Mouse (Mus musculus) kidney, postnatal 4 days (tissue): ENCODE measurements at regions not wholly inside any gene's neighbourhood (a gene's known extent, or its start where the extent isn't known, plus 50 kb on each side); places are given as distances from the start of the nearest gene placed in this dataset.
A peak's percentile ranks its signal among the peaks of the same experiment; 100 is the strongest.
"Not testable (repeated sequence)": the region's sequence is repeated elsewhere in the genome, so short reads cannot be mapped to it uniquely, and the experiment has no call there.

Experiments used
- DNase-seq, 2 experiments: peaks; one replicate each; pipeline ENCODE4 v3.0.0; 2021; ENCODE audit warnings: mixed read lengths in 2 of 2

GRCm38 (mm10) chr10:118052042-118052441, 89.6 kb upstream of the Mdm1 start:
- DNase-seq = no peak

GRCm38 (mm10) chr10:118052477-118052876, 89.1 kb upstream of the Mdm1 start:
- no peak for DNase-seq

- DNase-seq = no peak
These were observed 88.6 kb upstream of the Mdm1 start for GRCm38 (mm10) chr10:118053037-118053436.

GRCm38 (mm10) chr10:118056789-118057271, 84.8 kb upstream of the Mdm1 start:
- DNase-seq = peak in 1 of 2 experiments; percentile 10

DNA sequence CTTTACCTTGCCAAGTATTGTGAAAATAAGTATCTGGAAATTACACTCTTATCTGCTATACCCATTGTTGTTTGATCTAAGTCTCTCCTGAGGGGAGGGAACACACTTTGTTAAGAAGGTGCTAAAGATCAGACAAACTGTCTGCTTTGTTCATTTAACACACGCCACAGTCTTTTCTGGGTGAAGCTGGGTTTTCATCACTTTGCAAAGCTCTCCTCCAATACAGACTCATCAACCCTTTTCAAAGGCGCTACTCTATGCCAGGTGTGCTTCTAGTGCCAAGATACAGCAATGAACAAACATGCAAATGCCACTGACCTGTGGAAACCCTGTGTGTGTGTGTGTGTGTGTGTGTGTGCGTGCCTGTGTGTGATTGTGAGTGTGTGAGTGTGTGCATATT, 84.1 kb upstream of the Mdm1 start:
- DNase-seq = no peak

DNA sequence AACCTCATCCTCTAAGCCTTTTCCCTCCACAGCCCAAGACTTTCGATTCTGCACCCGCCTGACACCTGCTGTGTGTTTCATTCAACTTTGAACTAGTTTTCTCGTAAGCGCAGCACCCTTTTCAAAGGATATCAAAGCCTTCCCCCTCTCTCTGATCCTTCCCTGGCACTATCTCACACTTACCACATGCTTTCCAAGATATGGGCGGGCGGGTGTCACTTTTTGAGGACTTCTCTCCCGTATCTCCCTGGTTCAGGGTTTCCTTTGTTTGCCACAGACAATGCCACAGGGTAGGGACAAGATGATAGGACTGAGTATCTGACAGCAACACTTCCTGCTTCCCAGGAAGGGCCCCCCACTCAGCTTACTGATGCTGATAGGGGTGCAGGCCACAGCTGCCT, 76.8 kb upstream of the Mdm1 start:
- no peak for DNase-seq

- DNase-seq = not testable (repeated sequence)
These were observed 65.3 kb upstream of the Mdm1 start for GRCm38 (mm10) chr10:118076341-118076740.

DNA sequence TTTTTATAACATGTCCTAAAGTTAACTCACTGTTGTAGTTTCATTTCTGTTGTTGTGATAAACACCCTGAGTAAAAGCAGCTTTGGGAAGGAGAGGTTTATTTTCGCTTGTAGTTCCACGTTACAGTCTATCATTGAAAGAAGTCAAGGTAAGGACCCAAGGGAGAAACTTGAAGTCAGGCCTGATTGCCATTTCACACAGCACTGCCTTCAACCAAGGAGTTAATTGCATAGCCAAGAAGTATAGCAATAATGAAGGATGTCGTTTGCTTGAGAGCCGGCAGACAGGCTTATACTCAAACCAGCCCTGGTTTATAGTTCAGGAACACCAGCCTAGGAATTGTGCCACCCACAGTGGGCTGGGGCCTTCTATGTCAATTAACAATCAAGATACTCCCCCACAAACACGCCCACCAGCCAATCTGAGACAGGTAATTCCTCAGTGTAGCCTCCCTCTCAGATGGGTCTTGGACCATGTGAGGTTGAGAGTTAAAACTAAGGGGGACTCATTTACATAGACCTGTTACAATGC, 59.9 kb upstream of the Mdm1 start:
- DNase-seq = no peak

DNA sequence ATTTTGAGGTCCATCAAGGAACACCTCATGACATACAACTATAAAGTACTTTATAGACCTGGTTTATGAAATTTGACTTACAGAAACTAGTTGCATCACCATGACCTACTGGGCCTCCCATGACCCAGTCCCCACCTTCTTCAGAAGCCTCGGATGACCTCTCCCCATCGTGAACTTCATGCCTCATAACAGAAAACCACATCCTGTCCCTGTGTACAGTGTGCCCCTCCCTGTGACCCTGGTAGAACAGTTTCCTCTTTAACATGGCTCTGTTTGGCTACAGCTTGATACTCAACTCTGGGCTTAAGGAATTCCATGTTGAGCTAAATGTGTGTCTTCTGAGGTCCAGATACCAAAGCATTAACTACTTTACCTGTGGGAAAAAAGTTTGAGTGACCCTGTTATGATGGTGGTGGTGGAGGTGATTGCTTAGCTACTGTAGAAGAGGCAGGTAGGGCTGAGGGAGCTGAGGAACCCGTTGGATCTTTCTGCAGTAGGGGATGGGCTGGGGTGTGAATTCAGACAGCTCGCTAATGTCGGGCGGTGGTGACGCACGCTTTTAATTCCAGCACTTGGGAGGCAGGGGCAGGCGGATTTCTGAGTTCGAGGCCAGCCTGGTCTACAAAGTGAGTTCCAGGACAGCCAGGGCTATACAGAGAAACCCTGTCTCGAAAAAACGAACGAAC, 58.4 kb upstream of the Mdm1 start:
- DNase-seq = no peak

DNA sequence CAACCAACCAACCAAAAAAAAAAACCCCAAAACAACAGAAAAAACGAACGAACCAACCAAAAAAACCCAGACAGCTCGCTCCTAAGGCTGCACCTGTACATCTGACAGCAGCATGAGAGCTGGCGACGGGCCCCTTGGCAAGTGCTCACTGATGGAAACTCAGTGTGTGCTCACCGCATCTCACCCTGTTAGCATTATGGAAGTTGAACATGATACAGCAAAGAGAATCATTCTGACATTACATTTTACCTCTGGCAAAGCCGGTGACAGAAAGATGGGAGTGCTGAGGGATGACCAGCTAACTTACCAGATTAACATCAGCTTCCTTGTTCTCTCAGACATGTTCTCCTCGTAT, 57.9 kb upstream of the Mdm1 start:
- DNase-seq = no peak

DNA sequence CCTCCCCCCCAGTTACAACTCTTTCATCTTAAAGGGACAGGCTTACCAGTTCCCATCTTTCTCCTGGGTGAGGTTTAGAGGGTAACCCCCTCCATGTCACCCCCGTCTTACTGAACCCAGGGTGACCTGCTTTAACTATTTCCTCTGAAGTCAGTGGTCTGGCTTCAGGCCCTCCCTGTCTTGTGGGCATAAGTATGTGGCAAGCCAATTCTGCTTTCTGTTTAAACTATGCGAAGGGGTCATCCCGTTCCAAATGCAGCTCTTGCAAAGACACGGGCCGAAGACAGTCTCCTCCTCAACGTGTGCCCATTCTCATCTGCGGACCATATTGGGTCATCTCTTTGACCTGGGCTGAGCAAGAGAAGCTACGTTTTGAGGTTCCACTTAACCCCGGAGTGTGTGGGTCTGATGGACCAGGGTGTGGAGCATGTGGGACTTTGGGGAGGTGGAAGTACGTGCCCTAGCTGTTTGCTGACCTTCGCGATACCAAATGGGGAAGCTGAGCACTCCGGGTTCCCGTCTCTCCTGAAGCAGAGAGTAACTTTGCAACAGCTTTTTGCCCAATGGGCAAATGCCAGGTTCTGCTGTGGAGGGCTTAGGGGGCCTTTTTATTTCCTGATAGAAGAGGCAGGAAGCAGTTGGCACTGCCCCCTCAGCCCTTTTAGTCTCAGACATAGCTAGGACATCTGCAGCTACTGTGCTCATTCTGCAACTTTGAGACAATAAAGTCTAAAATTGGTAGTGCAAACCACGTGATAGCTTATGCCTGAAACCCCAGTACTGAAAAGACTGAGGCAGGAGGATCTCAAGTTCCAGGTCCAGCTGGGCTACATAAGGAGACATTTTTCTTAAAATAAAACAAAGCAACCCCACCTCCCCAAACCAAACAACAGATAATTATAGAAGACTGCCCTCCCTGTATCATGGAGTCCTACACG, 56.3 kb upstream of the Mdm1 start:
- no peak for DNase-seq

GRCm38 (mm10) chr10:118087570-118088340, 53.9 kb upstream of the Mdm1 start:
- no peak for DNase-seq

DNA sequence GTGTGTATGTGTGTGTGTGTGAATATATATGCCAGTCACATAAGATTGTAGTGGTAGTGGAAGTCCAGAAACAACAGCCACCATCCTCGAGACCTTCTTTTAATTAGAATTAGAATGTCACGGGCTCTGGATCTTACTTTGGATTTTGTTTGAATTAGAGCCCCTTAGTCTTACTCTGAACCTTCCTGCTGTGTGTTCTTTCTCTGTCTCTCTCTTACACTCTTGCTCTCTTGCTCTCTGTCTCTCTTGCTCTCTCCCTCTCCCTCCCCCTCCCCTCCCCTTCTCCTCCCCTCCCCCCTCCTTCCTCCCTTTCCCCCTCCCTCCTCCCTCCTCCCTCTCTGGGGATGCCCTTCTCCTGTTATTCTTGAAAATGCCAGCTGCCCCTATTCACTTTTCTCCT, 53.1 kb upstream of the Mdm1 start:
- DNase-seq = no peak

DNA sequence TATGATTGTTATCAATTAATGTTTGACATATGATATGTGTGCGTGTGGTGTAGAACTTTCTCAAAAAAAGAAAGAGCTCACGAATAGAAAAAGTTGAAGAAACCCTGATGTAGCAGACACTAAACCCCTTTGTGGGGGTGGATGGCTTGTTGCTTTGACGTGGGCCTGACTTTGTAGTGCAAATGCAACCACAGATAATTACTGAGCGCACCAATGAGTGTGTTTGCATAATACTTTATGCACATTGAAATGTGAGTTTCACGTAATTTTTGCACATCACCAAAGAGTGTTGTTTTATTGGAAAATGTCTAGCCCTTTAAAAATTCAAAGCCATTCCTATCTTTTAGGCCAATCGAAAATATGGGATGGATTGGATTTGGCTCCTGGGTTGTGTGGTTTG, 51.7 kb upstream of the Mdm1 start:
- no peak for DNase-seq

- DNase-seq = no peak
These were observed 50.1 kb upstream of the Mdm1 start for GRCm38 (mm10) chr10:118091476-118091875.
